Mouse (Mus musculus) liver, embryonic 14.5 days (tissue): ENCODE measurements at regions not wholly inside any gene's neighbourhood (a gene's known extent, or its start where the extent isn't known, plus 50 kb on each side); places are given as distances from the start of the nearest gene placed in this dataset.

Experiments
- ATAC-seq: fragments of 200-750 bp; cut with Nextera tagmentation; 2 replicates; pipeline ENCODE4 v1.8.0; 2017; ENCODE audit warnings: moderate number of reproducible peaks, mild to moderate bottlenecking, moderate library complexity; ENCODE audit not compliant: insufficient read depth
- DNase-seq, 3 experiments: peaks; one replicate each; pipeline ENCODE4 v3.0.0-alpha.2; 2012 to 2013; ENCODE audit warnings: low read depth in 3 of 3, low spot score in 3 of 3
- H3K27ac ChIP-seq: fragments of 300-500 bp; sonication (generic); 2 replicates; pipeline ENCODE4 v1.5.1; 2014; ENCODE audit warnings: moderate library complexity, mild to moderate bottlenecking, control low read depth, inconsistent platforms
- H3K27me3 ChIP-seq: fragments of 300-500 bp; sonication (generic); 2 replicates; pipeline ENCODE4 v1.6.1; 2014; ENCODE audit warnings: mild to moderate bottlenecking, low read length, moderate library complexity; ENCODE audit not compliant: control insufficient read depth, insufficient read depth
- H3K36me3 ChIP-seq: fragments of 300-500 bp; sonication (generic); replicated peaks from 2 replicates; pipeline ENCODE4 v1.6.1; 2014; ENCODE audit warnings: low read depth; ENCODE audit not compliant: control insufficient read depth, insufficient read depth
- H3K4me1 ChIP-seq, 2 experiments: fragments of 200-500 bp in 1 of 2; fragments of 300-500 bp in 1 of 2; sonication (generic) in 1 of 2; replicated peaks; 2 replicates each; pipeline ENCODE4 v1.6.1; 2012 to 2014; ENCODE audit warnings: antibody characterized with exemption in 1 of 2, inconsistent platforms in 1 of 2, low read length in 1 of 2; ENCODE audit not compliant: control insufficient read depth in 2 of 2, insufficient read depth in 2 of 2
- H3K4me2 ChIP-seq: fragments of 300-500 bp; sonication (generic); 2 replicates; pipeline ENCODE4 v1.6.1; 2014; ENCODE audit warnings: low read depth, mild to moderate bottlenecking, control low read depth, moderate library complexity
- H3K4me3 ChIP-seq, 2 experiments: fragments of 200-500 bp in 1 of 2; fragments of 300-500 bp in 1 of 2; sonication (generic) in 1 of 2; 2 replicates each; pipeline ENCODE4 v1.5.1; 2012 to 2014; ENCODE audit warnings: low read depth in 2 of 2, low read length in 2 of 2, mild to moderate bottlenecking in 2 of 2, control low read depth in 1 of 2, inconsistent platforms in 1 of 2, moderate library complexity in 1 of 2; ENCODE audit not compliant: insufficient read depth in 1 of 2
- H3K9ac ChIP-seq: fragments of 300-500 bp; sonication (generic); replicated peaks from 2 replicates; pipeline ENCODE4 v1.6.1; 2014; ENCODE audit warnings: mild to moderate bottlenecking, control low read depth, moderate library complexity
- H3K9me3 ChIP-seq: fragments of 300-500 bp; sonication (generic); 2 replicates; pipeline ENCODE4 v1.6.1; 2016; ENCODE audit warnings: low read length, mixed read lengths; ENCODE audit not compliant: control insufficient read depth
- CTCF ChIP-seq: IDR thresholded peaks from 2 replicates; pipeline ENCODE4 v1.5.1; 2016; ENCODE audit warnings: antibody characterized with exemption, low read depth, control low read depth
- WGBS: fragments of 180-500 bp; shearing (Covaris S2); extraction: QIAGEN DNeasy Blood & Tissue Kit; methylation state at CpG from one replicate; pipeline ENCODE4 v1.1.7; 2014; ENCODE audit not compliant: insufficient replicate concordance; 5-methylcytosine and 5-hydroxymethylcytosine counted together

DNA sequence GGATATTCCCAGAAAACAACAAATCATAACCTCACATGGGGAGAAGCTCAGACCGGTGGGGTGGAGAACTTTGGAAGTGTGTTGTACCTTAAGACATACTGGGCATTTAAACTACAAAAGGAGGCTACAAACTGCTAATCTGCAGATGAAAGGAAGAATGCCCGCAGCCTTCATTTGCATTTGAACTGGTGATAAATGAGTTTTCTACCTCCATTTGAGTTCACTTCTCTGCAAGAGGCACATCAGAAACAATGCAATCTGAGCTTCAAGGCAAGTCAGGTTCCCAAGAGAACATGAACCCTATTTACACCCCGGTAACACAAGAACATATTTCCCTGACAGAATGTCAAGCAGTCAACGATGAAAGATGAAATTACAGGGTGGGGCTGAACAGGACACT, 53.2 kb upstream of the Pabpc6 start:
- WGBS: 20% methylated on average over 4 of the region's 4 CpGs
- no peak for DNase-seq
- no peak overlapping the region for H3K9ac ChIP-seq
- no peaks in the 10 kb centered on the region for H3K27me3 ChIP-seq
- H3K4me3 ChIP-seq: no peak overlapping the region
- no peaks in the 10 kb centered on the region for H3K9me3 ChIP-seq
- no peak overlapping the region for H3K4me2 ChIP-seq
- TF ChIP-seq CTCF: no peak
- no peak overlapping the region for H3K27ac ChIP-seq
- H3K4me1 ChIP-seq: no peaks in the 10 kb centered on the region
- H3K36me3 ChIP-seq: no peaks in the 10 kb centered on the region
- ATAC-seq: no peak
